Mouse (Mus musculus): ENCODE measurements around the gene Masp2. TPM values are rescaled to one million over a fixed set of nuclear protein-coding genes. Genes with fewer than 3 reads are reported as not detected.

Masp2 gene
- 10 to 100 TPM; 17.2 to 34.8 TPM for total RNA-seq (2021)
- long read RNA-seq, experiment 1, transcript Masp2-201 (11 exons, 3,058 nt), result major isoform, 11 of 56 reads
- long read RNA-seq, experiment 1, transcript Masp2-202 (5 exons, 738 nt), result minor isoform, 7 of 56 reads
- long read RNA-seq, experiment 1, partial matches to known transcripts, result 23 of 56 reads
- long read RNA-seq, experiment 1, other reads (novel, unspliced or antisense), result 12 of 56 reads
- long read RNA-seq, experiment 2, result 0 reads

- no peak for DNase-seq
Measured at GRCm38 (mm10) chr4:148602357-148603120, at the start of gene Masp2. Gene Masp2, plus strand, starts transcription at chr4:148602554.

- no peak for DNase-seq
Measured at GRCm38 (mm10) chr4:148557766-148558165, 44.6 kb upstream of the Masp2 start.

GRCm38 (mm10) chr4:148558297-148559000, 43.9 kb upstream of the Masp2 start, which contains the start of gene Exosc10:
Gene Exosc10, plus strand, starts transcription at chr4:148558429.
- DNase-seq, result peak; percentile 92

GRCm38 (mm10) chr4:148562676-148563075, 39.7 kb upstream of the Masp2 start:
- no peak for DNase-seq

- no peak for DNase-seq
Measured at GRCm38 (mm10) chr4:148563595-148563994, 38.8 kb upstream of the Masp2 start.

- DNase-seq, result no peak
Measured at GRCm38 (mm10) chr4:148570138-148570537, 32.2 kb upstream of the Masp2 start.

GRCm38 (mm10) chr4:148570693-148571295, 31.6 kb upstream of the Masp2 start:
- no peak for DNase-seq

- no peak for DNase-seq
Measured at GRCm38 (mm10) chr4:148573222-148573621, 29.1 kb upstream of the Masp2 start.

- DNase-seq, result no peak
Measured at GRCm38 (mm10) chr4:148580765-148581164, 21.6 kb upstream of the Masp2 start.

- DNase-seq, result no peak
Measured at GRCm38 (mm10) chr4:148581422-148581821, 20.9 kb upstream of the Masp2 start.

- DNase-seq, result no peak
Measured at GRCm38 (mm10) chr4:148583257-148583656, 19.1 kb upstream of the Masp2 start.

GRCm38 (mm10) chr4:148586648-148587047, 15.7 kb upstream of the Masp2 start:
- no peak for DNase-seq

GRCm38 (mm10) chr4:148588793-148589192, 13.6 kb upstream of the Masp2 start:
- no peak for DNase-seq

- no peak for DNase-seq
Measured at GRCm38 (mm10) chr4:148589565-148589964, 12.8 kb upstream of the Masp2 start.

GRCm38 (mm10) chr4:148590421-148591170, 11.8 kb upstream of the Masp2 start:
- no peak for DNase-seq

- DNase-seq, result peak; percentile 99
Measured at GRCm38 (mm10) chr4:148591171-148591630, 11.2 kb upstream of the Masp2 start, which contains the start of gene Srm. Gene Srm, plus strand, starts transcription at chr4:148591503.

- DNase-seq, result no peak
Measured at GRCm38 (mm10) chr4:148591637-148592380, 10.5 kb upstream of the Masp2 start.

- no peak for DNase-seq
Measured at GRCm38 (mm10) chr4:148593996-148594395, 8.4 kb upstream of the Masp2 start.

GRCm38 (mm10) chr4:148595916-148596315, 6.4 kb upstream of the Masp2 start:
- DNase-seq, result no peak

- DNase-seq, result no peak
Measured at GRCm38 (mm10) chr4:148596731-148597130, 5.6 kb upstream of the Masp2 start.

GRCm38 (mm10) chr4:148598826-148599225, 3.5 kb upstream of the Masp2 start:
- no peak for DNase-seq
